ENCODE assay signal across 12 mouse cellular contexts in the genomic region with DNA sequence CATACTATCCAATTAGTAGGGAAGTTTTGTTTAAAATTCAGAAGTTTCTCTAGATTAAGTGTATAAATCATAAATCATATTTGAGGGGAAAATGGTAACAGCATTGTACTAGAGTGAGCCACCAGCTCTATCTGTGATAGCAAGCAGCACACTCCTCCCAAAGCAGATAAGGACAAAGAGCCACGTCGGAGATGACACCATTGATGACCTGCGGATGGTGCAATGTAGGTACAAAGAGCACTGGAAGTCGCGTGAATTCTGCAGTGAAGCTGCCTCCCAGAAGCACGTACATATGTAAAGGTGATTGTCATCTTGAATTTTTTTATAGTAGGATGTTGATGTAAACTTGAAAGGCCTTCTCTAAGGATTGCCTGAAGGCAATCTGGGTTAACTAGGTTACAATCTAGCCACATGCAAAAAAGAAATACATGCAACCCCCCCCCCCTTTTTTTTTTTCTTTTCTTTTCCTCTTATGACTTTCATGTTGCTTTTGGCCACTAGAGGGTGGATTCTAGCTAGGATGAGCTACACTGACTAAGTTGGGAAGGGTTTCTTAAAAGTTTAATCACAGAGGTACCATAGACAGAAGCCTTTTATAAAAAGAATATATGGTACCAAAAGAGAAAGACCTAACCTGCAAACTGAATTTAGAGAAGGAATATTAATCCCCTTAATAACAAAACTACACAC.
DNase-seq lines count a peak whose midpoint lies in the region; ATAC-seq and TF ChIP-seq lines count a peak whose summit lies in the region.
"Had no signal": no experiment of that assay in that cellular context is flagged by ENCODE, and none has a peak within 500 bp of the region (broad histone marks: within the 10 kb centered on the region; RNA-seq: fewer than 3 reads in every experiment).

No protein-coding gene starts in this region.

- H3K27ac ChIP-seq in intestine, postnatal 0 days (ENCODE audit: low read depth, low read length): no peak overlapping the region
- no peak overlapping the region for H3K27ac ChIP-seq in intestine, embryonic 15.5 days
- no peak overlapping the region for H3K27ac ChIP-seq in midbrain, embryonic 15.5 days
- H3K27ac ChIP-seq in midbrain, embryonic 11.5 days (ENCODE audit: low read depth, low read length): no peak overlapping the region
- H3K27ac ChIP-seq: limb, embryonic 12.5 days had no signal

- H3K36me3 ChIP-seq in intestine, postnatal 0 days (ENCODE audit: control insufficient read depth, insufficient read depth): no peaks in the 10 kb centered on the region
- H3K36me3 ChIP-seq in intestine, embryonic 15.5 days: no peaks in the 10 kb centered on the region
- H3K36me3 ChIP-seq in midbrain, embryonic 15.5 days (replicated peaks): no peaks in the 10 kb centered on the region
- no peaks in the 10 kb centered on the region for H3K36me3 ChIP-seq in midbrain, embryonic 11.5 days (ENCODE audit: control insufficient read depth, insufficient read depth, low read length)
- H3K36me3 ChIP-seq: limb, embryonic 12.5 days had no signal

- H3K4me1 ChIP-seq in intestine, postnatal 0 days (replicated peaks; ENCODE audit: control insufficient read depth, insufficient read depth, low read length): no peaks in the 10 kb centered on the region
- H3K4me1 ChIP-seq in intestine, embryonic 15.5 days (replicated peaks): no peaks in the 10 kb centered on the region
- no peaks in the 10 kb centered on the region for H3K4me1 ChIP-seq in midbrain, embryonic 15.5 days
- no peaks in the 10 kb centered on the region for H3K4me1 ChIP-seq in midbrain, embryonic 11.5 days (ENCODE audit: control insufficient read depth, insufficient read depth, low read length)
- H3K4me1 ChIP-seq: limb, embryonic 12.5 days had no signal

- H3K4me3 ChIP-seq in intestine, postnatal 0 days (ENCODE audit: low read depth, low read length): no peak overlapping the region
- H3K4me3 ChIP-seq in intestine, embryonic 15.5 days (replicated peaks): no peak overlapping the region
- no peak overlapping the region for H3K4me3 ChIP-seq in midbrain, embryonic 15.5 days
- no peak overlapping the region for H3K4me3 ChIP-seq in midbrain, embryonic 11.5 days (ENCODE audit: low read depth, low read length)
- H3K4me3 ChIP-seq: limb, embryonic 12.5 days had no signal

- H3K27me3 ChIP-seq in intestine, postnatal 0 days (replicated peaks; ENCODE audit: control insufficient read depth, insufficient read depth, low read length): no peaks in the 10 kb centered on the region
- H3K27me3 ChIP-seq in intestine, embryonic 15.5 days (replicated peaks): no peaks in the 10 kb centered on the region
- no peaks in the 10 kb centered on the region for H3K27me3 ChIP-seq in midbrain, embryonic 15.5 days (replicated peaks)
- H3K27me3 ChIP-seq in midbrain, embryonic 11.5 days (ENCODE audit: control insufficient read depth, insufficient read depth, low read length): no peaks in the 10 kb centered on the region
- H3K27me3 ChIP-seq: limb, embryonic 12.5 days had no signal

- no peak for ATAC-seq in intestine, postnatal 0 days
- ATAC-seq in intestine, embryonic 15.5 days: no peak
- ATAC-seq in midbrain, embryonic 15.5 days (replicated peaks): 0 out of 2 replicates have a peak, but pooled peaks have one; percentile 39
- no peak for ATAC-seq in midbrain, embryonic 11.5 days (ENCODE audit: low FRiP score)
- ATAC-seq in erythroblast, adult 5-6 weeks (replicated peaks; ENCODE audit: low FRiP score, poor library complexity, severe bottlenecking): no peak

- peak; percentile 11 for DNase-seq in embryo, embryonic 10 days (ENCODE audit: low spot score)
- DNase-seq in embryo, embryonic 9.5 days (ENCODE audit: extremely low spot score): no peak
- DNase-seq in midbrain, embryonic 11.5 days (ENCODE audit: low spot score, missing footprints): no peak
- no peak for DNase-seq in cerebellum, adult 9-11 months
- DNase-seq: adrenal gland, adult 2 months; gastrocnemius, postnatal 36 days; kidney, adult 2 months had no signal

- H3K4me2 ChIP-seq in intestine, postnatal 0 days (replicated peaks; ENCODE audit: low read depth): no peak overlapping the region
- no peak overlapping the region for H3K4me2 ChIP-seq in intestine, embryonic 15.5 days (replicated peaks)
- H3K4me2 ChIP-seq in midbrain, embryonic 15.5 days: no peak overlapping the region
- H3K4me2 ChIP-seq in midbrain, embryonic 11.5 days: no peak overlapping the region
- H3K4me2 ChIP-seq: limb, embryonic 12.5 days had no signal

- H3K9ac ChIP-seq in intestine, postnatal 0 days (ENCODE audit: low read depth, low read length): no peak overlapping the region
- no peak overlapping the region for H3K9ac ChIP-seq in intestine, embryonic 15.5 days
- no peak overlapping the region for H3K9ac ChIP-seq in midbrain, embryonic 15.5 days
- H3K9ac ChIP-seq in midbrain, embryonic 11.5 days (ENCODE audit: low read length): no peak overlapping the region
- H3K9ac ChIP-seq: limb, embryonic 12.5 days had no signal

- TF ChIP-seq CTCF in intestine, postnatal 0 days (IDR thresholded peaks at IDR 0.05; ENCODE audit: low read depth): peak; percentile 45

- no peaks in the 10 kb centered on the region for H3K9me3 ChIP-seq in intestine, postnatal 0 days (ENCODE audit: control insufficient read depth)
- H3K9me3 ChIP-seq in intestine, embryonic 15.5 days: no peaks in the 10 kb centered on the region
- H3K9me3 ChIP-seq in midbrain, embryonic 15.5 days: no peaks in the 10 kb centered on the region
- no peaks in the 10 kb centered on the region for H3K9me3 ChIP-seq in midbrain, embryonic 11.5 days (ENCODE audit: control insufficient read depth, low read length)
- H3K9me3 ChIP-seq: limb, embryonic 12.5 days had no signal

- 63% methylated on average over 6 of the region's 6 CpGs for WGBS in intestine, postnatal 0 days
- WGBS in intestine, embryonic 15.5 days: 71% methylated on average over 6 of the region's 6 CpGs
- 73% methylated on average over 6 of the region's 6 CpGs for WGBS in midbrain, embryonic 15.5 days
- WGBS in midbrain, embryonic 11.5 days: 86% methylated on average over 6 of the region's 6 CpGs
